ENCODE assay signal across 8 mouse cellular contexts in the genomic region with DNA sequence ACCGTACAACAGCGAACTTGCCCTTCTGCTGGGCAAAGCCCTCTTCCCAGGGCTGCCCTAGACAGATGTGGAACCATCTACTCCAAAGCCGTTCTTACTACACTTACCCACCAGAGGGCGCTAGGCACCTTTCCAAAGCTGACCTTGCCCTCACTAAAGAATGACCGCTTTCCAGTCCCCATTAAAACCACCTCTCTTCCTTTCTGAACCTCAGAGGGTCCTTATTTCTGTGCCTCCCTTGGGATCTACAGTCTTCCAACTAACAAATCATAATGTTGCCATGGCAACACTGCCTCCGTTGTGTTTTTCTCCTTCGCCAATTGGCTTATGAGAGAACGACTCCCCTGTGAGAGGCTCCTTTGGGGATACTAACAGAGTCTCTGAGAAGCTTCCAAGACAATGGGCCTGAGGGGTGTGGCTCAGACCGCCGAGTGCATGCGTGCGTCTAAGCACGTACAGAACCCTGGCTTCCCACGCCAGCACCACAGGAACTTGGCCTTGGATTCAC. TPM values are rescaled to one million over a fixed set of nuclear protein-coding genes. Genes with fewer than 3 reads are reported as not detected.
DNase-seq lines count a peak whose midpoint lies in the region; ATAC-seq and TF ChIP-seq lines count a peak whose summit lies in the region.

No protein-coding gene starts in this region.

- peak overlapping the region; percentile 15; the same call in 1 of the 2 replicates for H3K4me2 ChIP-seq in forebrain, embryonic 11.5 days (ENCODE audit: low read depth, low read length, severe bottlenecking)
- no peak overlapping the region for H3K4me2 ChIP-seq in heart, postnatal 0 days (ENCODE audit: low read depth, low read length)
- H3K4me2 ChIP-seq in liver, postnatal 0 days (ENCODE audit: low read depth, low read length): no peak overlapping the region
- H3K4me2 ChIP-seq in neural tube, embryonic 14.5 days (ENCODE audit: low read depth, low read length): no peak overlapping the region

- H3K4me1 ChIP-seq in E14TG2a.4 (replicated peaks; ENCODE audit: low read depth, low read length): peaks cover 56% of the 10 kb centered on the region
- H3K4me1 ChIP-seq in forebrain, embryonic 11.5 days (replicated peaks; ENCODE audit: control insufficient read depth, insufficient read depth, low read length): peaks cover 2% of the 10 kb centered on the region; the same call in 1 of the 2 replicates
- H3K4me1 ChIP-seq in heart, postnatal 0 days (ENCODE audit: control insufficient read depth, insufficient read depth): no peaks in the 10 kb centered on the region
- peaks cover 4% of the 10 kb centered on the region; the same call in 1 of the 2 replicates for H3K4me1 ChIP-seq in liver, postnatal 0 days (ENCODE audit: insufficient read depth)
- peaks cover 5% of the 10 kb centered on the region; the same call in 1 of the 2 replicates for H3K4me1 ChIP-seq in neural tube, embryonic 14.5 days (ENCODE audit: control insufficient read depth, insufficient read depth, low read length)

- peak; percentile 72 for DNase-seq in c-Kit-positive CD71-negative TER-119-negative erythroid progenitor cells, embryonic 14.5 days (ENCODE audit: low read depth)
- DNase-seq in forebrain, embryonic 11.5 days (ENCODE audit: low spot score): peak; percentile 86
- DNase-seq in heart, postnatal 0 days (ENCODE audit: low spot score): peak; percentile 71
- peak; percentile 75 to 87 for DNase-seq in kidney, postnatal 25 days
- DNase-seq in liver, postnatal 0 days: peak; percentile 83
- peak; percentile 76 for DNase-seq in testis, postnatal 14 days (ENCODE audit: low spot score)

- no peak for TF ChIP-seq EP300 in heart, postnatal 0 days (IDR thresholded peaks at IDR 0.05; ENCODE audit: low read depth)
- no peak for TF ChIP-seq EP300 in liver, postnatal 0 days (IDR thresholded peaks at IDR 0.05; ENCODE audit: low read depth)

- H3K27me3 ChIP-seq in E14TG2a.4 (ENCODE audit: insufficient read depth, low read length): no peaks in the 10 kb centered on the region
- H3K27me3 ChIP-seq in forebrain, embryonic 11.5 days (ENCODE audit: control insufficient read depth, insufficient read depth, low read length): no peaks in the 10 kb centered on the region
- H3K27me3 ChIP-seq in heart, postnatal 0 days (ENCODE audit: control insufficient read depth, insufficient read depth, low read length): no peaks in the 10 kb centered on the region
- no peaks in the 10 kb centered on the region for H3K27me3 ChIP-seq in liver, postnatal 0 days (ENCODE audit: insufficient read depth, low read length)
- no peaks in the 10 kb centered on the region for H3K27me3 ChIP-seq in neural tube, embryonic 14.5 days (ENCODE audit: control insufficient read depth, insufficient read depth, low read length)

- 0 out of 2 replicates have a peak overlapping the region, but pooled peaks have one; percentile 19 for H3K27ac ChIP-seq in forebrain, embryonic 11.5 days (ENCODE audit: low read depth, low read length)
- no peak overlapping the region for H3K27ac ChIP-seq in heart, postnatal 0 days (ENCODE audit: low read depth)
- no peak overlapping the region for H3K27ac ChIP-seq in liver, postnatal 0 days (ENCODE audit: low read depth)
- peak overlapping the region; percentile 69 for H3K27ac ChIP-seq in neural tube, embryonic 14.5 days (ENCODE audit: low read depth, low read length)

- no peaks in the 10 kb centered on the region for H3K9me3 ChIP-seq in E14TG2a.4 (ENCODE audit: low read length)
- H3K9me3 ChIP-seq in forebrain, embryonic 11.5 days (ENCODE audit: control insufficient read depth, low read length): no peaks in the 10 kb centered on the region
- no peaks in the 10 kb centered on the region for H3K9me3 ChIP-seq in heart, postnatal 0 days (replicated peaks; ENCODE audit: control insufficient read depth, low read length)
- no peaks in the 10 kb centered on the region for H3K9me3 ChIP-seq in liver, postnatal 0 days (ENCODE audit: low read length)
- no peaks in the 10 kb centered on the region for H3K9me3 ChIP-seq in neural tube, embryonic 14.5 days (ENCODE audit: control insufficient read depth, low read length)

- peak; percentile 85 for ATAC-seq in forebrain, embryonic 11.5 days (replicated peaks; ENCODE audit: low FRiP score)
- ATAC-seq in heart, postnatal 0 days (ENCODE audit: insufficient read depth, low read depth): peak; percentile 78
- ATAC-seq in liver, postnatal 0 days: peak; percentile 74
- ATAC-seq in neural tube, embryonic 14.5 days (ENCODE audit: low read depth): peak; percentile 73

- peak; percentile 64 for TF ChIP-seq CTCF in E14TG2a.4 (conservative IDR thresholded peaks at IDR 0.05; ENCODE audit: low read length)
- TF ChIP-seq CTCF in heart, postnatal 0 days (IDR thresholded peaks at IDR 0.05; ENCODE audit: low read depth): peak; percentile 91
- peak; percentile 94 for TF ChIP-seq CTCF in liver, postnatal 0 days (IDR thresholded peaks at IDR 0.05; ENCODE audit: low read depth)

- no peak overlapping the region for H3K9ac ChIP-seq in forebrain, embryonic 11.5 days (ENCODE audit: low read length)
- H3K9ac ChIP-seq in heart, postnatal 0 days (replicated peaks; ENCODE audit: low read depth, low read length): no peak overlapping the region
- H3K9ac ChIP-seq in liver, postnatal 0 days (replicated peaks): no peak overlapping the region
- H3K9ac ChIP-seq in neural tube, embryonic 14.5 days (replicated peaks; ENCODE audit: low read depth, low read length): no peak overlapping the region

- no peak overlapping the region for H3K4me3 ChIP-seq in E14TG2a.4 (replicated peaks; ENCODE audit: low read length)
- no peak overlapping the region for H3K4me3 ChIP-seq in forebrain, embryonic 11.5 days (ENCODE audit: low read depth, low read length)
- H3K4me3 ChIP-seq in heart, postnatal 0 days (ENCODE audit: low read depth, low read length): no peak overlapping the region
- no peak overlapping the region for H3K4me3 ChIP-seq in liver, postnatal 0 days (ENCODE audit: low read depth, low read length)
- H3K4me3 ChIP-seq in neural tube, embryonic 14.5 days (ENCODE audit: low read depth, low read length): no peak overlapping the region

- H3K36me3 ChIP-seq in E14TG2a.4 (ENCODE audit: insufficient read depth, low read length): no peaks in the 10 kb centered on the region
- no peaks in the 10 kb centered on the region for H3K36me3 ChIP-seq in forebrain, embryonic 11.5 days (ENCODE audit: control insufficient read depth, insufficient read depth, low read length)
- H3K36me3 ChIP-seq in heart, postnatal 0 days (replicated peaks; ENCODE audit: control insufficient read depth, insufficient read depth, low read length): no peaks in the 10 kb centered on the region
- no peaks in the 10 kb centered on the region for H3K36me3 ChIP-seq in liver, postnatal 0 days (replicated peaks; ENCODE audit: insufficient read depth, low read length)
- no peaks in the 10 kb centered on the region for H3K36me3 ChIP-seq in neural tube, embryonic 14.5 days (ENCODE audit: control insufficient read depth, insufficient read depth, low read length)

- WGBS in forebrain, embryonic 11.5 days: 7% methylated on average over 14 of the region's 14 CpGs
- WGBS in heart, postnatal 0 days: 12% methylated on average over 14 of the region's 14 CpGs
- 15% methylated on average over 14 of the region's 14 CpGs for WGBS in liver, postnatal 0 days (ENCODE audit: insufficient replicate concordance)
- 6% methylated on average over 14 of the region's 14 CpGs for WGBS in neural tube, embryonic 14.5 days

RNA-seq across cellular contexts. Expression of a gene that starts 6.7 kb away (rescaled TPM):
- 6.2 and 7.6 TPM in 2 replicates for polyA plus RNA-seq in forebrain, embryonic 11.5 days (2014; fragmentation: Nextera tagmentation; extraction: Ambion mirVana)
- 15.1 and 20.3 TPM in 2 replicates for total RNA-seq in heart, postnatal 0 days (2014; rRNA removed; ENCODE audit: low replicate concordance)
- polyA plus RNA-seq in heart, postnatal 0 days (2015; fragmentation: Nextera tagmentation; extraction: Ambion mirVana): 4.7 and 4.9 TPM in 2 replicates
- 6.4 and 7.4 TPM in 2 replicates for polyA plus RNA-seq in liver, postnatal 0 days (2015; fragmentation: Nextera tagmentation; extraction: Ambion mirVana)
- polyA plus RNA-seq in neural tube, embryonic 14.5 days (2014; fragmentation: Nextera tagmentation; extraction: Ambion mirVana): 2.1 and 3.0 TPM in 2 replicates

RNA-seq across cellular contexts. Expression of a gene that starts 26.4 kb away (rescaled TPM):
- polyA plus RNA-seq in forebrain, embryonic 11.5 days (2014; fragmentation: Nextera tagmentation; extraction: Ambion mirVana): not detected in 2 replicates
- not detected in 2 replicates for total RNA-seq in heart, postnatal 0 days (2014; rRNA removed; ENCODE audit: low replicate concordance)
- polyA plus RNA-seq in heart, postnatal 0 days (2015; fragmentation: Nextera tagmentation; extraction: Ambion mirVana): not detected in 2 replicates
- not detected in 2 replicates for polyA plus RNA-seq in liver, postnatal 0 days (2015; fragmentation: Nextera tagmentation; extraction: Ambion mirVana)
- not detected in 2 replicates for polyA plus RNA-seq in neural tube, embryonic 14.5 days (2014; fragmentation: Nextera tagmentation; extraction: Ambion mirVana)

RNA-seq across cellular contexts. Expression of a gene that starts 50.7 kb away (rescaled TPM):
- 0.20 TPM in 1 of 2 replicates, not detected in the other for polyA plus RNA-seq in forebrain, embryonic 11.5 days (2014; fragmentation: Nextera tagmentation; extraction: Ambion mirVana)
- 19.1 and 26.4 TPM in 2 replicates for total RNA-seq in heart, postnatal 0 days (2014; rRNA removed; ENCODE audit: low replicate concordance)
- 0.93 and 1.2 TPM in 2 replicates for polyA plus RNA-seq in heart, postnatal 0 days (2015; fragmentation: Nextera tagmentation; extraction: Ambion mirVana)
- polyA plus RNA-seq in liver, postnatal 0 days (2015; fragmentation: Nextera tagmentation; extraction: Ambion mirVana): 0.23 and 0.25 TPM in 2 replicates
- 0.30 and 0.44 TPM in 2 replicates for polyA plus RNA-seq in neural tube, embryonic 14.5 days (2014; fragmentation: Nextera tagmentation; extraction: Ambion mirVana)

Comparison
In these comparisons a context has a peak if more than half of its experiments do, and no peak if none do; other contexts are left out.
1. H3K27ac ChIP-seq: peak in forebrain, embryonic 11.5 days (single experiment) and neural tube, embryonic 14.5 days (single experiment); none in heart, postnatal 0 days (single experiment) and liver, postnatal 0 days (single experiment).
2. Peak in every context shown above with its lines, with median percentiles within 50 percentile points of each other: CTCF ChIP-seq, DNase-seq and ATAC-seq.